Mouse (Mus musculus) embryonic facial prominence, embryonic 10.5 days (tissue): ENCODE results near the gene Fkbp3. TPM values are rescaled to one million over a fixed set of nuclear protein-coding genes. Genes with fewer than 3 reads are reported as not detected.

Source experiments
- DNase-seq: peaks from one replicate; pipeline ENCODE4 v3.0.0-alpha.2; 2017; ENCODE audit warnings: low spot score
- H3K27ac ChIP-seq: fragments of 300-500 bp; sonication (generic); replicated peaks from 2 replicates; pipeline ENCODE4 v1.5.1; 2016; ENCODE audit warnings: mild to moderate bottlenecking
- H3K27me3 ChIP-seq: fragments of 300-500 bp; sonication (generic); replicated peaks from 2 replicates; pipeline ENCODE4 v1.6.1; 2016; ENCODE audit warnings: low read depth, mild to moderate bottlenecking; ENCODE audit not compliant: poor library complexity, severe bottlenecking
- H3K36me3 ChIP-seq: fragments of 300-500 bp; sonication (generic); replicated peaks from 2 replicates; pipeline ENCODE4 v1.6.1; 2016; ENCODE audit warnings: mild to moderate bottlenecking, moderate library complexity
- H3K4me1 ChIP-seq: fragments of 300-500 bp; sonication (generic); 2 replicates; pipeline ENCODE4 v1.6.1; 2016
- H3K4me3 ChIP-seq: fragments of 300-500 bp; sonication (generic); 2 replicates; pipeline ENCODE4 v1.5.1; 2016; ENCODE audit warnings: mild to moderate bottlenecking, moderate library complexity
- H3K9me3 ChIP-seq: fragments of 300-500 bp; sonication (generic); 2 replicates; pipeline ENCODE4 v1.6.1; 2016; ENCODE audit warnings: mild to moderate bottlenecking
- WGBS: fragments of 180-500 bp; shearing (Covaris S2); methylation state at CpG from one replicate; pipeline ENCODE4 v1.1.7; 2016; 5-methylcytosine and 5-hydroxymethylcytosine counted together
- polyA plus RNA-seq: library from polyadenylated mRNA; unstranded; fragments of >200 nt; fragmentation: Nextera tagmentation; extraction: Ambion mirVana; gene quantifications from 2 replicates; pipeline ENCODE4 v1.2.1, GENCODE M21; 2016

Fkbp3 gene
- polyA plus RNA-seq, 1 experiment from 2014 or later = 672 TPM

DNA sequence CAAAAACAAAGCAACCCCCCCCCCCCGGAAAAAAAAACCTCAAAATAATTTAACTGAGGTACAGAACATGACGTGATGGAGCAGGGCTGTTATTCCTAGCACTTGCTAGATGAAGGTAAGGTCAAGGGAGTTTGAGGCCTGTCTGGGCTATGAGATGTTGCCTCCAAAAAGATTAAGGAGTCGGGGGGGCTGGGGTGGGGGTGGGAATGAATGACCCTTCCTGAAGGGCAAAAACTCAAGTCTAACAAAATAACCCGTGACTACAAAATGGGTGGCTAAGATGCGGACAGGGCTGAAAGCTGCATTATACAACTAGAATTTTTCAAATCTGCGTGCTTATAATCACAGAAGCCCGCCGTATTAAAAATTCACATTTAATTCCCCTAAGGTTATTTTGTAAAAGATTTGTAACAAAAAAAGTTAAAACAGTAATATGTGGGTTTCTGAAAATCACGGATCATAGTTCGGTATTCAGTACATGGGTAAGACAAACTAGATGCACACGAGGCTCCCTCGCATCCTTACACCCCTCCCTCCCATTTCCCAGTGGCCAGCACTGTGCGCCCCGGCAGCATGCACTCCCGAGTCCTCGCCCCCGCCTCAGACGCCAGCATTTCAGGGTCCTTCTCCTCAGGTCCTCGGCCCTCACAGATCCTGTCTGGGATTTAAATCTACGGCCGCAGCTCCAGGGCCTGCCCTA is 746 bp downstream of the Fkbp3 start:
- Histone ChIP-seq H3K27me3 (no peaks in the 10 kb centered on the region), H3K27ac (peak overlapping the region; percentile 95), H3K36me3 (peaks cover 38% of the 10 kb centered on the region), H3K9me3 (no peaks in the 10 kb centered on the region), H3K4me1 (peaks cover 27% of the 10 kb centered on the region), H3K4me3 (peak overlapping the region; percentile 93)
- 6% methylated on average over 21 of the region's 21 CpGs for WGBS
- DNase-seq = no peak

DNA sequence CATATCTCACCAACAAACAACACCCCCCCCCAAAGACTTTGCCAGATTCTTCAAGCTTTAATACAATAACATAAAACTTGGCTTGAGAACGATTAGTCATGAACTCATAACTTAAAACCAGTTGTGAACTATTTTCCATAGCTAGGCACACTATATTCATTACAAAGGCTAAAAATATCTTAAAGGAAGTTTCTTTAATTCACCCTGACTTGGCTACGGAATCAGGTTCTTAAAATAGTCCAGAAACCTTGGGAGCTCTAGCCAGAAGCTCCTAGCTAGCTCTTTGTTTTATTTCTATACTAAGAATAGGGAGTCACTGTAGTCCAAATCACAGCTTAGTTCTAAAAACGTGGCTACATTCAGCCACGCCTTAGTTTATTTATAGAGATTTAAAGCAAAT is 5.4 kb downstream of the Fkbp3 start:
- no peaks in the 10 kb centered on the region for H3K27me3 ChIP-seq
- no peak overlapping the region for H3K4me3 ChIP-seq
- 87% methylated on average over 4 of the region's 4 CpGs for WGBS
- no peak for DNase-seq
- no peaks in the 10 kb centered on the region for H3K9me3 ChIP-seq
- H3K27ac ChIP-seq = no peak overlapping the region
- H3K4me1 ChIP-seq = 0 out of 2 replicates have a peak, but pooled peaks cover 4% of the 10 kb centered on the region
- H3K36me3 ChIP-seq = peaks cover 78% of the 10 kb centered on the region

DNA sequence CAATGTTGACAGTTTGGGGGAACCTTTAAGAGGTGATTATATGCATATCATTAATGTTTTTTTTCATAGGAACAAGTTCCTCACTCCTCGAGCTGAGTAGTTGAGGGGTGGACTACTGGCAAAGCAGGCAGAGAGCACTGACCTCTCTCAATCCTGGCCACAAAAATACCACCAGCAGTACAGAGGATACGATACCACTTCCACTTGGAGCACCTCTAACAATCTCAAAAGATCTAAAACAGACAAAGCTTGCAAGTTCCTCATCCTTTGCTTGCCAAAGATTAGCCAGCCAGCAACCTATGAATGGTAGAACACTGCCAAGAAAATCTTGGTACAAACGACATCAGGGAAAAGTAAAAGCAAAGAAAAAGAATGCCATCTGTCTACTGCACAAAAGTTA is 7.6 kb downstream of the Fkbp3 start:
- WGBS = 80% methylated on average over 3 of the region's 3 CpGs
- Histone ChIP-seq H3K4me1 (no peaks in the 10 kb centered on the region), H3K36me3 (peaks cover 92% of the 10 kb centered on the region), H3K4me3 (no peak overlapping the region), H3K27me3 (no peaks in the 10 kb centered on the region), H3K27ac (no peak overlapping the region), H3K9me3 (no peaks in the 10 kb centered on the region)
- DNase-seq = no peak

DNA sequence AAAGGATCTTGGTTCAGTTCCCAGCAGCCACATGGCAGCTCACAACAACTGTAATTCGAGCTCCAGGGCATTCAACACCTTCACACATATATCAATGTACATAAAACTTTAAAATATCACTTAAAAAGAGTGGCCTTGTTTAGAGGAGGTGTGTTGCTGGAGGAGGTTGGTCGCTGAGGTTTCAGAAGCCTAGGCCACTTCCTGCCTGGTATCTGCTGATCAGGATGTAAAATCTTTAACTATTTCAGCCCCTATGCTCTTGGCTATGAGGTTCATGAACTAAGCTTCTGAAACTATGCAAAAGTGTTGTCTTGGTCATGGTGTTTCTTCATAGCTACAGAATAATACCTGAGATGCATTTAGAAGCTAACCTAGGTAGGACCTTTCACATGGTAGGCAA is 8.6 kb downstream of the Fkbp3 start:
- H3K4me1 ChIP-seq = no peaks in the 10 kb centered on the region
- no peak overlapping the region for H3K27ac ChIP-seq
- H3K9me3 ChIP-seq = no peaks in the 10 kb centered on the region
- WGBS = 73% methylated on average over 2 of the region's 2 CpGs
- peaks cover 96% of the 10 kb centered on the region for H3K36me3 ChIP-seq
- no peak for DNase-seq
- no peak overlapping the region for H3K4me3 ChIP-seq
- H3K27me3 ChIP-seq = no peaks in the 10 kb centered on the region

GRCm38 (mm10) chr12:65061082-65061481 is 12.7 kb downstream of the Fkbp3 start:
- H3K36me3 ChIP-seq = peaks cover 98% of the 10 kb centered on the region

DNA sequence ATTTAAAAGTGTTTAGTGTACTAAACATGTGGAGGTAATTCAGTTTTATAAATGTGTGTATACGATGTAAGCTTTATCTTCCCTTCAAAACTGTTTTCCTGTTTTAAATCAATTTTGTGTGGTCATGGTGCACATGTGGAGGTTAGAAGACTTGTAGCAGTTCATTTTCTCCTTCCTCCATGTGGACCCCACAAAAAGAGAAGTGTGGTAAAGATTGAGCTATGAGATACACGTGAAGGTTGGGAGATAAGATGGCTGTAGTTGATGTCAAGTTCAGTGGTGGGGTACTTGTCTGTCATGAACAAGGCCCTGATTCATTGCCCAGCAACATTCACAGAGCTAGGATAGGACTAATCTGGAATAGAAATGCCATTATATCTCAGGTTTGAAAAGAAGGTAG is 15.6 kb downstream of the Fkbp3 start:
- H3K9me3 ChIP-seq = no peaks in the 10 kb centered on the region
- H3K36me3 ChIP-seq = peaks cover 98% of the 10 kb centered on the region
- no peaks in the 10 kb centered on the region for H3K27me3 ChIP-seq
- no peak for DNase-seq
- WGBS = 89% methylated on average over 2 of the region's 2 CpGs
- H3K4me1 ChIP-seq = no peaks in the 10 kb centered on the region
- no peak overlapping the region for H3K4me3 ChIP-seq
- H3K27ac ChIP-seq = no peak overlapping the region

More at GRCm38 (mm10) chr12:65061082-65061481, 12.7 kb downstream of the Fkbp3 start:
- Histone ChIP-seq H3K27ac (no peak overlapping the region), H3K4me3 (no peak overlapping the region), H3K9me3 (no peaks in the 10 kb centered on the region), H3K27me3 (no peaks in the 10 kb centered on the region), H3K4me1 (no peaks in the 10 kb centered on the region)
- no peak for DNase-seq

DNA sequence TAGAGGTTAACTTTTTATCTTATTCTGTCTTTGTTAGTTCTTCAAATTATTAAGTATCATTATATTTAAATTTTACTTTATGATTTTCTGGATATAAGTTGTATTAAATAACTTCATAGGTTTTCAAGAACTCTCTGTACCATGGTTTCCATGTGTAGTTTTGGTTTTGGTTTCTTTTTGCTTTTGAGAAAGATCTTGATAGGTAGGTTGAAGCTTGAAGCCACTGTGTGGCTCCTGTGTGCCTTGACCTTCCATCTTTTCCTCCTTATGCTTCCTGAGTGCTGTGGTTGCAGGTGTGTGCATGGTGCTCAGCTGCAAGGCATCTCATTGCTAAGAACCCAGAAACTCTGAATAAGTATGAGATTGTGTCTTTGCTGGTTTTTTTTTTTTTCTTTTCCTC is 25.0 kb downstream of the Fkbp3 start:
- DNase-seq = no peak
- Histone ChIP-seq H3K36me3 (peaks cover 89% of the 10 kb centered on the region), H3K9me3 (no peaks in the 10 kb centered on the region), H3K4me3 (no peak overlapping the region), H3K4me1 (no peaks in the 10 kb centered on the region), H3K27me3 (no peaks in the 10 kb centered on the region), H3K27ac (no peak overlapping the region)

- 59% methylated on average over 4 of the region's 4 CpGs for WGBS
- Histone ChIP-seq H3K4me3 (peak overlapping the region; percentile 92), H3K27me3 (no peaks in the 10 kb centered on the region), H3K4me1 (peaks cover 20% of the 10 kb centered on the region), H3K27ac (no peak overlapping the region), H3K9me3 (no peaks in the 10 kb centered on the region), H3K36me3 (peaks cover 17% of the 10 kb centered on the region)
- DNase-seq = no peak
Measured at GRCm38 (mm10) chr12:65037546-65037937, 36.3 kb downstream of the Fkbp3 start.

DNA sequence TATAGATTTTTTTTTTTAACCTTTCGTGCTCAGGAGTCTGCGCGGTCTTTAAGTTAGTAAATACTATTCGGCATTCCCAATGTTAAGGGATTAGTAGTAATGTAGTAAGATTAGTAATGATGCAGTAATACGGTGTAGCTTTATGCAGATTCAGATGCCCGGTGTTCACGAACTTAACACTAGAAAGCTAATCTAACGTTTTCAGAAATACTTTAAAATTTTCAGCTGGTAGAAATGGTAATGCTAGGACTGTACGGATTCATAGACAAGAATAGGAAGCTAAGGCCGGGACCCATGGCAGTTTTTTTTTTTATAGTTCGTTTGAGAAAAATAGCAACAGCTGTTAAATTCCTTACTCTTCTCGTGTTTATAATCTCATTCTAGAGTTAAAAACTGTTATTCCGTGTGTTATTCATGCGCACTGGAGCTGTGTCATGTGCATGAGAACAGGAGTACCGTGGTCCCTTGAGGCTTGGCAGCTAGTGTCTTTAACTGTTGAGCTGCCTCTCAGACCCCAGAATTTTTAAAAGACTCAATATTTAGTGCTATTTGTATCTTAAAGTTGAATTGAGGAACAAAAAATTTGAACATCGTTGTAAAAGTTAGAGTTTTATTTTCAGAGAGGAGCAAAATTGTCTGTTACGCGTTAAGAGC is 36.8 kb downstream of the Fkbp3 start:
- peak overlapping the region; percentile 97 for H3K27ac ChIP-seq
- H3K4me1 ChIP-seq = peaks cover 20% of the 10 kb centered on the region
- H3K36me3 ChIP-seq = peaks cover 11% of the 10 kb centered on the region
- H3K9me3 ChIP-seq = no peaks in the 10 kb centered on the region
- peak overlapping the region; percentile 92 for H3K4me3 ChIP-seq
- DNase-seq = no peak
- no peaks in the 10 kb centered on the region for H3K27me3 ChIP-seq
- WGBS = 21% methylated on average over 18 of the region's 18 CpGs

GRCm38 (mm10) chr12:65036190-65036870 is 37.5 kb downstream of the Fkbp3 start, which contains the start of gene Prpf39:
Gene Prpf39 (plus strand): TSS chr12:65036333.
- peak within 1 kb of the TSS; percentile 92 for H3K4me3 ChIP-seq
- 0 out of 2 replicates have a peak, but pooled peaks cover 6% of the 10 kb centered on the region for H3K36me3 ChIP-seq
- no peaks in the 10 kb centered on the region for H3K9me3 ChIP-seq
- peaks cover 20% of the 10 kb centered on the region for H3K4me1 ChIP-seq
- no peaks in the 10 kb centered on the region for H3K27me3 ChIP-seq
- DNase-seq = peak; percentile 92
- H3K27ac ChIP-seq = peak within 1 kb of the TSS; percentile 97
- WGBS = under 1% methylated on average over 65 of the region's 65 CpGs

DNA sequence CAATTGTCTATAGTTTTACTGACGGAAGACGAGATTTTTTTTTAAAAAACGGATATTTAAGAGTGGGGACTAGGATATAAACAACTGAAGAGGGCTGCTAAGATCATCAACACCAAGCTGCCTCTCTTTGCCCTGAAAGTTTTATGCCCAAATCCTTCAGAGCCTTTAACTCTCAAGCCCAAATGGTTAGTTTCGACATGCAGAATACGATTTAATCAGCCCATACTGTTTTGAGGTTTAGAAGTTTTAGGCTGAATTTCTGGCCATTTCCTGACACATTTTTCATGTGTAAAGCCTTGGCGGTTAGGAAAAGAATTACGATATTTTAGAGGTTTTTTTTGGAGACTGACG is 38.0 kb downstream of the Fkbp3 start:
- 47% methylated on average over 8 of the region's 8 CpGs for WGBS
- Histone ChIP-seq H3K9me3 (no peaks in the 10 kb centered on the region), H3K4me1 (peaks cover 20% of the 10 kb centered on the region), H3K4me3 (peak overlapping the region; percentile 92), H3K27me3 (no peaks in the 10 kb centered on the region), H3K27ac (peak overlapping the region; percentile 97; the same call in 1 of the 2 replicates), H3K36me3 (0 out of 2 replicates have a peak, but pooled peaks cover 4% of the 10 kb centered on the region)
- no peak for DNase-seq

DNA sequence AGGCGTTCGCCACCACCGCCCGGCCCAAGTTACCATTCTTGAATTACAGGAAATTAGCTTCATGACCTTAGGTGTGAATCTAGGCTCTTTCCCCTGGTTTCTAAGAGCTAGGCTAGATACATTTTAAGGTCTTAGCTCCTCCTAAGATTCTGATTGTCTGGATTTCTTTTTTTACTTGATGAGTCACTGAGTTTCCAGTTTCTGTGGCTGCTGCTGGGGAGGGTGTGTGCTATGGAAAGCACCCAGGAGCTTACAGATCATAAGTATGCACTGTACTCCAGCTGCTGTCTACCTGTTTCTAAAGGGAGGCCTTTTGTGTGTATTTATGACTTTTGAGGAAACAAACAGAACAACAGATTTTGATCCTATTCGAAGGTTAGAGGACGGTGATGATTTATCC is 51.0 kb downstream of the Fkbp3 start:
- no peak overlapping the region for H3K4me3 ChIP-seq
- H3K27ac ChIP-seq = no peak overlapping the region
- H3K27me3 ChIP-seq = no peaks in the 10 kb centered on the region
- 95% methylated on average over 6 of the region's 6 CpGs for WGBS
- peaks cover 50% of the 10 kb centered on the region for H3K36me3 ChIP-seq
- no peaks in the 10 kb centered on the region for H3K4me1 ChIP-seq
- DNase-seq = no peak
- peaks cover 4% of the 10 kb centered on the region; the same call in 1 of the 2 replicates for H3K9me3 ChIP-seq
